ENCODE assay signal across 18 mouse cellular contexts in genomic region chr3:129428750-129429149, GRCm38 (mm10).
DNase-seq lines count a peak whose midpoint lies in the region; ATAC-seq lines count a peak whose summit lies in the region.
"Had no signal": no experiment of that assay in that cellular context is flagged by ENCODE, and none has a peak within 500 bp of the region (broad histone marks: within the 10 kb centered on the region; RNA-seq: fewer than 3 reads in every experiment).

No protein-coding gene starts in this region.

- no peak overlapping the region for H3K4me3 ChIP-seq in hindbrain, embryonic 12.5 days
- H3K4me3 ChIP-seq in hindbrain, embryonic 10.5 days = no peak overlapping the region
- no peak overlapping the region for H3K4me3 ChIP-seq in midbrain, embryonic 12.5 days
- H3K4me3 ChIP-seq in midbrain, embryonic 10.5 days = no peak overlapping the region
- no peak overlapping the region for H3K4me3 ChIP-seq in hindbrain, embryonic 15.5 days
- no peak overlapping the region for H3K4me3 ChIP-seq in midbrain, embryonic 15.5 days
- no peak overlapping the region for H3K4me3 ChIP-seq in intestine, embryonic 15.5 days (replicated peaks)
- H3K4me3 ChIP-seq: embryonic facial prominence, embryonic 13.5 days; forebrain, embryonic 13.5 days; gastrocnemius, adult 2 months; heart, embryonic 13.5 days had no signal

- no peak overlapping the region for H3K9ac ChIP-seq in hindbrain, embryonic 12.5 days
- no peak overlapping the region for H3K9ac ChIP-seq in midbrain, embryonic 12.5 days (replicated peaks)
- no peak overlapping the region for H3K9ac ChIP-seq in hindbrain, embryonic 15.5 days
- H3K9ac ChIP-seq in midbrain, embryonic 15.5 days = no peak overlapping the region
- no peak overlapping the region for H3K9ac ChIP-seq in intestine, embryonic 15.5 days
- H3K9ac ChIP-seq: embryonic facial prominence, embryonic 13.5 days; forebrain, embryonic 13.5 days; heart, embryonic 13.5 days had no signal

- no peaks in the 10 kb centered on the region for H3K27me3 ChIP-seq in hindbrain, embryonic 12.5 days
- H3K27me3 ChIP-seq in hindbrain, embryonic 10.5 days (ENCODE audit: insufficient read depth, poor library complexity, severe bottlenecking) = no peaks in the 10 kb centered on the region
- no peaks in the 10 kb centered on the region for H3K27me3 ChIP-seq in midbrain, embryonic 12.5 days
- no peaks in the 10 kb centered on the region for H3K27me3 ChIP-seq in midbrain, embryonic 10.5 days (ENCODE audit: low read depth, poor library complexity, severe bottlenecking)
- H3K27me3 ChIP-seq in hindbrain, embryonic 15.5 days = no peaks in the 10 kb centered on the region
- no peaks in the 10 kb centered on the region for H3K27me3 ChIP-seq in midbrain, embryonic 15.5 days (replicated peaks)
- H3K27me3 ChIP-seq in intestine, embryonic 15.5 days (replicated peaks) = no peaks in the 10 kb centered on the region
- H3K27me3 ChIP-seq: CH12.LX; embryonic facial prominence, embryonic 13.5 days; forebrain, embryonic 13.5 days; heart, embryonic 13.5 days; Patski had no signal

- DNase-seq in hindbrain, embryonic 10.5 days (ENCODE audit: low spot score) = no peak
- DNase-seq in midbrain, embryonic 10.5 days (ENCODE audit: low spot score) = no peak
- no peak for DNase-seq in left cerebral cortex, adult 11 months (ENCODE audit: low spot score)
- DNase-seq: cerebellum, adult 18-20 months; cerebellum, adult 9-11 months; cerebellum, postnatal 36 days; heart, postnatal 36 days had no signal

- no peak overlapping the region for H3K4me2 ChIP-seq in hindbrain, embryonic 12.5 days (replicated peaks)
- no peak overlapping the region for H3K4me2 ChIP-seq in midbrain, embryonic 12.5 days (replicated peaks)
- no peak overlapping the region for H3K4me2 ChIP-seq in hindbrain, embryonic 15.5 days
- no peak overlapping the region for H3K4me2 ChIP-seq in midbrain, embryonic 15.5 days
- no peak overlapping the region for H3K4me2 ChIP-seq in intestine, embryonic 15.5 days (replicated peaks)
- H3K4me2 ChIP-seq: embryonic facial prominence, embryonic 13.5 days; forebrain, embryonic 13.5 days; heart, embryonic 13.5 days had no signal

- no peaks in the 10 kb centered on the region for H3K36me3 ChIP-seq in hindbrain, embryonic 12.5 days
- H3K36me3 ChIP-seq in hindbrain, embryonic 10.5 days = no peaks in the 10 kb centered on the region
- H3K36me3 ChIP-seq in midbrain, embryonic 12.5 days = no peaks in the 10 kb centered on the region
- H3K36me3 ChIP-seq in midbrain, embryonic 10.5 days = no peaks in the 10 kb centered on the region
- no peaks in the 10 kb centered on the region for H3K36me3 ChIP-seq in hindbrain, embryonic 15.5 days
- H3K36me3 ChIP-seq in midbrain, embryonic 15.5 days (replicated peaks) = no peaks in the 10 kb centered on the region
- no peaks in the 10 kb centered on the region for H3K36me3 ChIP-seq in intestine, embryonic 15.5 days
- H3K36me3 ChIP-seq: embryonic facial prominence, embryonic 13.5 days; heart, embryonic 13.5 days had no signal

- ATAC-seq in hindbrain, embryonic 12.5 days (ENCODE audit: low FRiP score) = peak; percentile 61; the same call in 1 of the 2 replicates
- ATAC-seq in midbrain, embryonic 12.5 days (ENCODE audit: low FRiP score, low read depth) = peak; percentile 30; the same call in 1 of the 2 replicates
- ATAC-seq in hindbrain, embryonic 15.5 days (ENCODE audit: low FRiP score, low read depth) = no peak
- peak; percentile 74 for ATAC-seq in midbrain, embryonic 15.5 days (replicated peaks)
- no peak for ATAC-seq in intestine, embryonic 15.5 days
- ATAC-seq: forebrain, embryonic 13.5 days; Patski had no signal

- no peaks in the 10 kb centered on the region for H3K4me1 ChIP-seq in hindbrain, embryonic 12.5 days
- no peaks in the 10 kb centered on the region for H3K4me1 ChIP-seq in hindbrain, embryonic 10.5 days (replicated peaks)
- peaks cover 5% of the 10 kb centered on the region; the same call in 1 of the 2 replicates for H3K4me1 ChIP-seq in midbrain, embryonic 12.5 days
- peaks cover 6% of the 10 kb centered on the region; the same call in 1 of the 2 replicates for H3K4me1 ChIP-seq in midbrain, embryonic 10.5 days
- peaks cover 6% of the 10 kb centered on the region for H3K4me1 ChIP-seq in hindbrain, embryonic 15.5 days (replicated peaks)
- no peaks in the 10 kb centered on the region; the same call in 1 of the 2 replicates for H3K4me1 ChIP-seq in midbrain, embryonic 15.5 days
- no peaks in the 10 kb centered on the region for H3K4me1 ChIP-seq in intestine, embryonic 15.5 days (replicated peaks)
- H3K4me1 ChIP-seq: embryonic facial prominence, embryonic 13.5 days; forebrain, embryonic 13.5 days had no signal

- WGBS in hindbrain, embryonic 12.5 days = 83% methylated on average over 2 of the region's 2 CpGs
- WGBS in hindbrain, embryonic 10.5 days = 89% methylated on average over 2 of the region's 2 CpGs
- WGBS in midbrain, embryonic 12.5 days = 80% methylated on average over 2 of the region's 2 CpGs
- WGBS in midbrain, embryonic 10.5 days = 86% methylated on average over 2 of the region's 2 CpGs
- 56% methylated on average over 2 of the region's 2 CpGs for WGBS in hindbrain, embryonic 15.5 days
- 63% methylated on average over 2 of the region's 2 CpGs for WGBS in midbrain, embryonic 15.5 days
- WGBS in intestine, embryonic 15.5 days = 94% methylated on average over 2 of the region's 2 CpGs

- no peaks in the 10 kb centered on the region for H3K9me3 ChIP-seq in hindbrain, embryonic 12.5 days (replicated peaks)
- no peaks in the 10 kb centered on the region for H3K9me3 ChIP-seq in hindbrain, embryonic 10.5 days
- no peaks in the 10 kb centered on the region for H3K9me3 ChIP-seq in midbrain, embryonic 12.5 days
- H3K9me3 ChIP-seq in midbrain, embryonic 10.5 days (replicated peaks) = no peaks in the 10 kb centered on the region
- H3K9me3 ChIP-seq in hindbrain, embryonic 15.5 days = no peaks in the 10 kb centered on the region
- H3K9me3 ChIP-seq in midbrain, embryonic 15.5 days = no peaks in the 10 kb centered on the region
- H3K9me3 ChIP-seq in intestine, embryonic 15.5 days = no peaks in the 10 kb centered on the region
- H3K9me3 ChIP-seq: embryonic facial prominence, embryonic 13.5 days; forebrain, embryonic 13.5 days; heart, embryonic 13.5 days had no signal

- peak overlapping the region; percentile 5; the same call in 1 of the 2 replicates for H3K27ac ChIP-seq in hindbrain, embryonic 12.5 days
- no peak overlapping the region for H3K27ac ChIP-seq in hindbrain, embryonic 10.5 days
- 0 out of 2 replicates have a peak overlapping the region, but pooled peaks have one; percentile 42 for H3K27ac ChIP-seq in midbrain, embryonic 12.5 days (replicated peaks)
- H3K27ac ChIP-seq in midbrain, embryonic 10.5 days (replicated peaks) = no peak overlapping the region
- 0 out of 2 replicates have a peak overlapping the region, but pooled peaks have one; percentile 45 for H3K27ac ChIP-seq in hindbrain, embryonic 15.5 days (replicated peaks)
- 0 out of 2 replicates have a peak overlapping the region, but pooled peaks have one; percentile 17 for H3K27ac ChIP-seq in midbrain, embryonic 15.5 days
- H3K27ac ChIP-seq in intestine, embryonic 15.5 days = no peak overlapping the region
- H3K27ac ChIP-seq: embryonic facial prominence, embryonic 13.5 days; forebrain, embryonic 13.5 days; gastrocnemius, adult 2 months; heart, embryonic 13.5 days had no signal

Comparison
In these comparisons a context has a peak if more than half of its experiments do, and no peak if none do; other contexts are left out.
1. ATAC-seq: peak in hindbrain, embryonic 12.5 days (single experiment), midbrain, embryonic 12.5 days (single experiment) and midbrain, embryonic 15.5 days (single experiment); none in hindbrain, embryonic 15.5 days (single experiment) and intestine, embryonic 15.5 days (single experiment).
2. H3K27ac ChIP-seq: peak in hindbrain, embryonic 12.5 days (single experiment), midbrain, embryonic 12.5 days (single experiment), hindbrain, embryonic 15.5 days (single experiment) and midbrain, embryonic 15.5 days (single experiment); none in hindbrain, embryonic 10.5 days (single experiment), midbrain, embryonic 10.5 days (single experiment) and intestine, embryonic 15.5 days (single experiment).